18 mouse cellular contexts compared by ENCODE assay signal in genomic region chr11:25752418-25752817, GRCm38 (mm10).
"Had no signal": no experiment of that assay in that cellular context is flagged by ENCODE, and none has a peak within 500 bp of the region (broad histone marks: within the 10 kb centered on the region; RNA-seq: fewer than 3 reads in every experiment).

No protein-coding gene starts in this region.

- H3K9me3 ChIP-seq: lung, embryonic 15.5 days; midbrain, embryonic 13.5 days; midbrain, embryonic 15.5 days; neural tube, embryonic 12.5 days had no signal

- H3K4me2 ChIP-seq: lung, embryonic 15.5 days; midbrain, embryonic 11.5 days; midbrain, embryonic 13.5 days; midbrain, embryonic 15.5 days; neural tube, embryonic 12.5 days had no signal

- ATAC-seq: lung, postnatal 0 days; midbrain, embryonic 13.5 days had no signal

- H3K4me1 ChIP-seq: lung, embryonic 15.5 days; megakaryocyte, embryonic 14.5 days; midbrain, embryonic 15.5 days; neural tube, embryonic 12.5 days had no signal

- DNase-seq: lung, adult 2 months; lung, postnatal 14 days; lung, postnatal 36 days; retina, postnatal 1 day; right cerebral cortex, adult 18-20 months; right cerebral cortex, postnatal 25 days; spleen, adult 18-20 months; thymus, adult 18-20 months; thymus, postnatal 14 days; thymus, postnatal 36 days had no signal

- H3K27ac ChIP-seq: lung, embryonic 15.5 days; macrophage; midbrain, embryonic 13.5 days; midbrain, embryonic 15.5 days; neural tube, embryonic 12.5 days had no signal

- H3K4me3 ChIP-seq: lung, embryonic 15.5 days; megakaryocyte, embryonic 14.5 days; midbrain, embryonic 13.5 days; midbrain, embryonic 15.5 days; neural tube, embryonic 12.5 days had no signal

- H3K27me3 ChIP-seq: lung, embryonic 15.5 days; megakaryocyte, embryonic 14.5 days; midbrain, embryonic 13.5 days; midbrain, embryonic 15.5 days; neural tube, embryonic 12.5 days had no signal

- H3K9ac ChIP-seq: lung, embryonic 15.5 days; midbrain, embryonic 13.5 days; midbrain, embryonic 15.5 days; neural tube, embryonic 12.5 days had no signal

- H3K36me3 ChIP-seq: lung, embryonic 15.5 days; midbrain, embryonic 13.5 days; midbrain, embryonic 15.5 days; neural tube, embryonic 12.5 days had no signal
